In the genomic region with DNA sequence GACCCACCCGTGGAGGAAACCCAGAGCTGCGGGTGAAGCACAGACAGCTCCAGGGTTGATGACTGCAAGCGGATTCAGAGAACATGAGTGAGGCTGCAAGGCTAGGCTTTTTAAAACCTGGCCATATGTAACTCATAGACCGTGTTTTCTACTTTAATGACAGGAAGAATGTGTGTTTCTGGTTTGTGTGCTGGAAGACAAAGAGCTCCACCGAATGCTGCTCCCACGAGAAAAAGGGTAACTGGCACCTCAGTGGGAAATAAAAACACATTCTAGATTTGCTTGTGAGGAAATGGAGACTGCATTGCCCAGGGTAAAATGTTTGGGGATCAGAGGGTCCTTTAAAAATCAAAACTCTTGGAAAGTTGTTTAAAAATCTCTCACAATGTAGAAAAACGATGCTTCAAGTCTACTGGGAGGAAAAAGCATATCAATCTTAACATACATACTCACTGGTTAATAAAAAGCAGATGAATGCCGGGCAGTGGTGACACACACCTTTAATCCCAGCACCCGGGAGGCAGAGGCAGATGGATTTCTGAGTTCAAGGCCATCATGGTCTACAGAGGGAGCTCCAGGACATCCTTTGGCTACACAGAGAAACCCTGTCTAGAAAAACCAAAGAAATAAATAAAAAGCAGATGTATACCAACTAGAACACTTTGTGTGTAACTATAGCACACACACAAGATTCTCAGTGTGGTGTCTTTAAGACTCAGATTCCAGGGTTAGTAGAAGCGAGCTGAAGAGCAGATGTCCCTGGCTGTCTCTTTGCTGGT, we compare ENCODE assay signal across 1 mouse cellular context.
TF ChIP-seq lines count a peak whose summit lies in the region.

No protein-coding gene starts in this region.

TF ChIP-seq in MEL, 35 proteins besides CTCF, POLR2A, EP300 and RAD21 (continued from another document):
- no peak for TF ChIP-seq ELF1 (IDR thresholded peaks at IDR 0.05; ENCODE audit: low read depth, low read length)
TF ChIP-seq in MEL: peak in this region for 5.
